Mouse (Mus musculus): ENCODE results near the gene Ccdc87. TPM values are rescaled to one million over a fixed set of nuclear protein-coding genes. Genes with fewer than 3 reads are reported as not detected.

Gene Ccdc87
- polyA plus RNA-seq, 1 experiment = 0.01 TPM

DNA sequence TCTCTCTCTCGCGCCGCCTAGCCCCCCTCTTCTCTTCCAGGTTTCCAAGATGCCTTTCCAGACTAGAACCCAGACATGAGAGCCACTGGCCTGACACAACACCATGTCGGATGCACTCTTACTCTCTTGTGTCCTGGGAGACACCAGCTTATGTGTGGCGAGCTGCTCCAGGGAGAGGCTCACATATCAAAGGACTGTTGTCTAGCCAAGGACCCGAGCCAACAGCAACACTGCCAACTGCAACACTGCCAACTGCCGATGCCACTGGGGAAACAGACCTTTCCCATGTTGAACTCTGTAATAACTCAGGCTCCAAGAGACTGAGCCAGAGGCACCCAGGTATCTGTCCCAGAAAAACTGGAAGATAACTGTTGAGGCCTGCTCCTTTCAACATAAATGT, 10.0 kb upstream of the Ccdc87 start:
- Histone ChIP-seq H3K4me3 (replicated peaks) (no peak overlapping the region), H3K4me1 (ENCODE audit: control insufficient read depth) (peaks cover 12% of the 10 kb centered on the region), H3K27me3 (ENCODE audit: control insufficient read depth) (no peaks in the 10 kb centered on the region), H3K9me3 (ENCODE audit: control insufficient read depth, low read length) (no peaks in the 10 kb centered on the region), H3K36me3 (ENCODE audit: control insufficient read depth) (peaks cover 93% of the 10 kb centered on the region)
- TF ChIP-seq TAL1 (IDR thresholded peaks at IDR 0.05; ENCODE audit: low read length) = no peak
- no peak for TF ChIP-seq GATA1 (IDR thresholded peaks at IDR 0.05; ENCODE audit: low read length)

DNA sequence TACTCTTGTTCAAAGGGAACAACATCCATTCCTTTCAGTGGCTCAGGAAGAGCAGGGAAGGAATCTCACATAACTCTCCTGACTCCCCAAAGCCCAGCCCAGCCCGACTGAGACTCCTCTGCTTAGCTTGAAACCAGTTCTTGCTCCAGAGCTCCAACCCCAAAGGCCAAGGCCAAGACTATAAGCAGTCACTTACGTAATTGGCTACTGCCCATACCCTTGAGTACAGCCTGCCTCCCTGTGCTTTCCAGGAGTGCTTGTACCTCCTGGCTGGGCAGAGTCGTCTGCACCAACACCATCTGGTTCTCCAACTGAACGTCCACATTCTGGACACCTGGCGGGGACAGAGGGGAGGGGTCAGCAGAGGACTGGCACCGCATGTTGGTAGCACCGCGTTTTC, 5.2 kb upstream of the Ccdc87 start:
- Histone ChIP-seq H3K27me3 (ENCODE audit: control insufficient read depth) (no peaks in the 10 kb centered on the region), H3K4me3 (replicated peaks) (no peak overlapping the region), H3K4me1 (ENCODE audit: control insufficient read depth) (peaks cover 32% of the 10 kb centered on the region), H3K9me3 (ENCODE audit: control insufficient read depth, low read length) (no peaks in the 10 kb centered on the region), H3K36me3 (ENCODE audit: control insufficient read depth) (peaks cover 75% of the 10 kb centered on the region)
- no peak for TF ChIP-seq TAL1 (IDR thresholded peaks at IDR 0.05; ENCODE audit: low read length)
- no peak for TF ChIP-seq GATA1 (IDR thresholded peaks at IDR 0.05; ENCODE audit: low read length)

DNA sequence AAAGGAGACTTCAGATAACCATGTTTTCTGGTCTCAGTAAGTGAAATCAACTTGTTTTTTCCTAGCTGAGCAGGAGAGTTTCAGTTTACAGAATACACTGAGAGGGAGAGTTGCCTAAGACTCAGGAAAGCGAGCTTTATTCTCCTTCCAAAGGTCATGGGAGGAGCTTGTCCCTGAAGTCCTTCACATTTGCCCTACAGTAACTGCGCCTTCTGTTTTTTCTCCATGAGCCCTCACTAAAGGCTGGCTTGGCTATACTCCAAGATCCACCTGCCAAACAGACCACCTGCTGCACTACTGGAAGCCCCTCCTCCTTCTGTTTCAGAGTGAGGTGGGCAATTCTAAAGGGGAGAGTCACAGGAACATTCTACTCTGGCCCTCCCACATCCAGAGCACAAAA, 3.1 kb upstream of the Ccdc87 start:
- peaks cover 54% of the 10 kb centered on the region for H3K36me3 ChIP-seq (ENCODE audit: control insufficient read depth)
- no peak for TF ChIP-seq GATA1 (IDR thresholded peaks at IDR 0.05; ENCODE audit: low read length)
- no peak for TF ChIP-seq TAL1 (IDR thresholded peaks at IDR 0.05; ENCODE audit: low read length)
- H3K4me3 ChIP-seq (replicated peaks) = no peak overlapping the region
- peaks cover 17% of the 10 kb centered on the region for H3K27me3 ChIP-seq (ENCODE audit: control insufficient read depth)
- H3K4me1 ChIP-seq (ENCODE audit: control insufficient read depth) = peaks cover 47% of the 10 kb centered on the region
- no peaks in the 10 kb centered on the region for H3K9me3 ChIP-seq (ENCODE audit: control insufficient read depth, low read length)

DNA sequence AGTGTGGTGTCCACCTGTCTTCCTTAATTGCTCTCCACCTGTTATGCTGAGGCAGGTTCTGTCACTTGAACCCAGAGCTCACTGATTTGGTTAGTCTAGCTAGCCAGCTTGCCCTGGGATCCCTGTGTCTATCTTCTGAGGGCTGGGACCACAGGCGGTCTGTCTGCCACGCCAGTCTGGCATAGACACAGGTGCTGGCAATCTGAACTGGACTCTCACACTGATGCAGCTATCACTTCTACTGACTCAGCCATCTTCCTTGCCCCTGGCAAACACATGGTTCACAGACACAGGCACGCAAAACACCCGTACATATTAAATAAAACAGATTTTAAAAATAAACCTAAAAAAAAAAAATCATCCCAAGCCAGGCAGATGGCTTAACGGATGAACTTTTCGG, 2.1 kb upstream of the Ccdc87 start:
- Histone ChIP-seq H3K36me3 (ENCODE audit: control insufficient read depth) (peaks cover 47% of the 10 kb centered on the region), H3K27me3 (ENCODE audit: control insufficient read depth) (peaks cover 27% of the 10 kb centered on the region), H3K4me1 (ENCODE audit: control insufficient read depth) (peaks cover 53% of the 10 kb centered on the region), H3K9me3 (ENCODE audit: control insufficient read depth, low read length) (no peaks in the 10 kb centered on the region), H3K4me3 (replicated peaks) (no peak overlapping the region)
- no peak for TF ChIP-seq TAL1 (IDR thresholded peaks at IDR 0.05; ENCODE audit: low read length)
- no peak for TF ChIP-seq GATA1 (IDR thresholded peaks at IDR 0.05; ENCODE audit: low read length)

DNA sequence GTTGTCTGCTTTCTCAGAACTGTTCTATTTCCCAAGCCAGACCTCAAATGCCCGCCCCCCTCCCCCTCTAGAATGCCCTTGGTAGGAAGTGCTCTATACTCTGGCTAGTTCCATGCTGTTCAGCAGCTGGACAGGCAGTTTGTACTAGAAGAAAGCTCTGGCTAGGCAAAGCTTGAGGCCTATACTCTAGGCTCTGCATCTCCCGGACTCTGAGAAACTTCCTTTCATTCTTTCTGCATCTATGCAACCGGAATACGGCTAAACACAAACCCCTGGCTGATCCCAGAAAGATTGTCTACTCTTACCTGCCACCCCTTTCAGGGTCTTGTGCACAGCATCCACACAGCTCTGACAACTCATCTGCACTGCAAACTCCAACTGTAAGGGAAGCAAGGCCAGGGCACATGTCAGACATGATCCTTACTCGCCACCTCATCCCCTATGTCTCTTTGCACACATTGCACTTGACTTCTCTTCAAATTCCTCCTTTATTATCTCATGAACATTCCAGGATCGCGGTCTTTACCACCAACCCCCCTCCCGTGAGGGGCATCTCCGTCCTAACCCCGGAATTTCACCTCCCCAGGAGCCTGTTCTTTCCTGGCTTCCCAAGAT, 533 bp upstream of the Ccdc87 start:
- no peaks in the 10 kb centered on the region for H3K9me3 ChIP-seq (ENCODE audit: control insufficient read depth, low read length)

DNA sequence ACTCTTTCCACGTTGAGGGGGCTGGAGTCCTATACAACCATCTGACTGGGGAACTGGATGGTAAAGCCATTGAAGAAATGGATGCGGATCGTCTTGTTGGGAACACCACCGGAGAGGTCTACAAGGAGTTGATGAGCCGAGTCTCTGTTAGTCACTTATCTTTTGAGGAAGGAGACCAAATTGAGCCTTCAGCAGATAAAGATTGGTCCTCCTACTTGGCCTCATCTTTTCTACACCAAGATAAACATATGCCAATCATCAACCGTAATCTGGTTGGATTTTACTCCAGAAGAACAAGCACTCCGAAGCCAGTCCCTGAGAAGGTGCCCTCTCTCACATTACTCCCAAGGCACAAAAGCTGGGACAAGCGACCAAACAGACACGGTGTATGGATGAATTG, 1.7 kb downstream of the Ccdc87 start:
- H3K4me3 ChIP-seq (replicated peaks) = no peak overlapping the region
- TF ChIP-seq TAL1 (IDR thresholded peaks at IDR 0.05; ENCODE audit: low read length) (no peak), GATA1 (IDR thresholded peaks at IDR 0.05; ENCODE audit: low read length) (no peak)
- H3K27me3 ChIP-seq (ENCODE audit: control insufficient read depth) = peaks cover 52% of the 10 kb centered on the region
- peaks cover 57% of the 10 kb centered on the region for H3K4me1 ChIP-seq (ENCODE audit: control insufficient read depth)
- peaks cover 17% of the 10 kb centered on the region for H3K36me3 ChIP-seq (ENCODE audit: control insufficient read depth)
- H3K9me3 ChIP-seq (ENCODE audit: control insufficient read depth, low read length) = no peaks in the 10 kb centered on the region

More for the DNA sequence above, 533 bp upstream of the Ccdc87 start:
- TF ChIP-seq TAL1 (IDR thresholded peaks at IDR 0.05; ENCODE audit: low read length) (no peak), GATA1 (IDR thresholded peaks at IDR 0.05; ENCODE audit: low read length) (no peak)
- H3K4me3 ChIP-seq (replicated peaks) = peak overlapping the region; percentile 71
- H3K27me3 ChIP-seq (ENCODE audit: control insufficient read depth) = peaks cover 40% of the 10 kb centered on the region
- H3K36me3 ChIP-seq (ENCODE audit: control insufficient read depth) = peaks cover 32% of the 10 kb centered on the region
- H3K4me1 ChIP-seq (ENCODE audit: control insufficient read depth) = peaks cover 53% of the 10 kb centered on the region

DNA sequence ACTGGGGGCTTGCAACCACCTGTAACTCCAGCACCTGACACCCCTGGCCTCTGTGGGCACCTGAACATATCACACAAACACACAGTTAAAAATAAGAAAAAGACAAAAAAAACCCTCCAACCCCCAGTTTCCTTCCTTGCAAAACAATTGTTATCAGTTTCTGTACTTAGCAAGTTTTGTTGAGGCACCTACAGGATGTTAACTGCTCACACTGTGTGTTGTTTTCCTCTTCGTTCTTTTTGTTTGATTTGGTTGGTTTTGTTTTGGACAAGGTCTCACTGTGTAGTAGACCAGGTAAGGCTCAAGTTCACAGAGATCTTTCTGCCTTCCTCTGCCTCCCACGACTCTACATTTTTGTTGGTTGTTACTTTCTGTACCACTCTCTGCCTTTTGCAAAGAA, 3.4 kb downstream of the Ccdc87 start:
- Histone ChIP-seq H3K4me3 (replicated peaks) (no peak overlapping the region), H3K36me3 (ENCODE audit: control insufficient read depth) (peaks cover 2% of the 10 kb centered on the region), H3K4me1 (ENCODE audit: control insufficient read depth) (peaks cover 51% of the 10 kb centered on the region), H3K9me3 (ENCODE audit: control insufficient read depth, low read length) (no peaks in the 10 kb centered on the region), H3K27me3 (ENCODE audit: control insufficient read depth) (peaks cover 61% of the 10 kb centered on the region)
- TF ChIP-seq TAL1 (IDR thresholded peaks at IDR 0.05; ENCODE audit: low read length) (no peak), GATA1 (IDR thresholded peaks at IDR 0.05; ENCODE audit: low read length) (no peak)

DNA sequence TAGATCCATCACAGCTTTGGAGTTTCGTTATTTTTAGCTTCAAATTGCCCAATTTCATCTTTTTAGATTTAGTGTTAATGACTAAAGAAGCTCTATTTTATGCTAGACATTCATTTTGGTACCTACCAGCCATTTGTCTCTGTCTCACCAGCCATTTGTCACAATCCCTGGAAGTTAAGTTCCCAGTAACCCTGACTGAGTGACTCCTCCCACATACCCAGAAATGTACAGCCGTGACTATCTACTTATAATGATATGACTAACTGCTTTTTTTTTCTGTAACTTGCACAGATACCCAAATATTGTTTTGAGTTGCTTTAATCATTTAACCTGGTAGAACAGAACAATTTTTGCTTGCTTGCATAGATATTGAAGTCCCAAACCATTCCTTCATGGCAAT, 6.7 kb downstream of the Ccdc87 start:
- Histone ChIP-seq H3K9me3 (ENCODE audit: control insufficient read depth, low read length) (no peaks in the 10 kb centered on the region), H3K4me3 (replicated peaks) (no peak overlapping the region), H3K27me3 (ENCODE audit: control insufficient read depth) (peaks cover 74% of the 10 kb centered on the region), H3K4me1 (ENCODE audit: control insufficient read depth) (peaks cover 18% of the 10 kb centered on the region), H3K36me3 (ENCODE audit: control insufficient read depth) (no peaks in the 10 kb centered on the region)
- no peak for TF ChIP-seq TAL1 (IDR thresholded peaks at IDR 0.05; ENCODE audit: low read length)
- TF ChIP-seq GATA1 (IDR thresholded peaks at IDR 0.05; ENCODE audit: low read length) = no peak

DNA sequence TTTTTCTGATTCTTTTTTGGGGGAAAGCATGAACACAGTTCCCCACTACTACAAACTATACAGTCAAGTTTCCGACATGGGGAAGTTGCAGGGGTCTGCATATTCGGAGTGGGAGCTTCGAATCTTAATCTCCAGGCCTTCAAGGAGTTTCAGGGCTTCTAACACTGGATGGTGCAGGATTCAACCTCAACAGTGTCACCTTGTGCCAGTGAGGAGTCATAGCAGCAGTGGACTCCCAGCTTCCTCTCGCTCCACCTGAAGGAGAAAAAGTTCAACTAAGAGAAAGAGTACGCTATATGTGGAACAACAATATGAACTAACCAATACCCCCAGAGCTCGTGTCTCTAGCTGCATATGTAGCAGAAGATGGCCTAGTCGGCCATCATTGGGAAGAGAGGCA, 8.3 kb downstream of the Ccdc87 start:
- Histone ChIP-seq H3K4me1 (ENCODE audit: control insufficient read depth) (peaks cover 10% of the 10 kb centered on the region), H3K36me3 (ENCODE audit: control insufficient read depth) (no peaks in the 10 kb centered on the region), H3K27me3 (ENCODE audit: control insufficient read depth) (peaks cover 73% of the 10 kb centered on the region), H3K9me3 (ENCODE audit: control insufficient read depth, low read length) (no peaks in the 10 kb centered on the region), H3K4me3 (replicated peaks) (no peak overlapping the region)
- TF ChIP-seq GATA1 (IDR thresholded peaks at IDR 0.05; ENCODE audit: low read length) (no peak), TAL1 (IDR thresholded peaks at IDR 0.05; ENCODE audit: low read length) (no peak)

DNA sequence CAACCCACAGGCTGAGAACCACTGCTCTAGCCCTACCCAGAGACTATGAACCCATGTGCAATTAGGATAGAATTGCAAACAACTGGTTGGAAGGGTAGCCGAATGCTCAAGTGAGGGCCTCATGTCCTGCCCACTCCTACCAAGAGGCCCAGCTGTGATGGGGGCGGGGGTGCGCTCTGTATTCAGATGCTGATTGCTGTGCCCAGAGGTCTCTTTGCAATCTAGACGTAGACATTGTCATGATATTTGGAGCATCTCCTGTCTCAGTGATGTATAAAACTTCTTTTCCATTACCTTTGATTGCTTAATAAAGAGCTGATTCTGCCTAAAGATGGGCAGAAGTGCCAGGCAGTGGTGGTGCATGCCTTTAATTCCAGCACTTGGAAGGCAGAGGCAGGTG, 10.6 kb downstream of the Ccdc87 start:
- H3K4me1 ChIP-seq (ENCODE audit: control insufficient read depth) = peaks cover 16% of the 10 kb centered on the region
- peaks cover 2% of the 10 kb centered on the region; the same call in 1 of the 2 replicates for H3K9me3 ChIP-seq (ENCODE audit: control insufficient read depth, low read length)
- TF ChIP-seq TAL1 (IDR thresholded peaks at IDR 0.05; ENCODE audit: low read length) = no peak
- no peak for TF ChIP-seq GATA1 (IDR thresholded peaks at IDR 0.05; ENCODE audit: low read length)
- no peak overlapping the region for H3K4me3 ChIP-seq (replicated peaks)
- no peaks in the 10 kb centered on the region for H3K36me3 ChIP-seq (ENCODE audit: control insufficient read depth)
- H3K27me3 ChIP-seq (ENCODE audit: control insufficient read depth) = peaks cover 81% of the 10 kb centered on the region
